Mouse (Mus musculus) adrenal gland, adult 10 weeks (tissue): ENCODE measurements around the gene Tns3. TPM values are rescaled to one million over a fixed set of nuclear protein-coding genes. Genes with fewer than 3 reads are reported as not detected.

Experiments
- polyA plus RNA-seq: library from polyadenylated mRNA; stranded (reverse); fragments of 350-450 nt; fragmentation: Illumina TruSeq; extraction: RNeasy Lipid Tissue Mini Kit (QIAGEN cat#74804); gene quantifications from one replicate; pipeline ENCODE4 v1.2.3, GENCODE M21; 2014; ENCODE audit warnings: low read depth, low replicate concordance

Tns3 gene
- polyA plus RNA-seq, result 18.3 TPM

GRCm38 (mm10) chr11:8664393-8664743 is at the start of gene Tns3:
Tns3 (minus strand) TSS chr11:8664535.

